Mouse (Mus musculus) ES-E14 (cell line): ENCODE results near the gene Baiap2l2.

Experiments used
- CHD2 ChIP-seq: IDR thresholded peaks from 2 replicates; pipeline ENCODE4 v1.6.1; 2014; ENCODE audit warnings: mild to moderate bottlenecking, low read depth, low read length, inconsistent platforms
- HCFC1 ChIP-seq: IDR thresholded peaks from 2 replicates; pipeline ENCODE4 v1.6.1; 2012; ENCODE audit warnings: low read length, inconsistent platforms, borderline replicate concordance; ENCODE audit not compliant: insufficient read depth
- MAFK ChIP-seq: IDR thresholded peaks from 2 replicates; pipeline ENCODE4 v1.6.1; 2014; ENCODE audit warnings: mild to moderate bottlenecking, low read depth, low read length, inconsistent platforms; ENCODE audit not compliant: insufficient read depth
- ZC3H11A ChIP-seq: IDR thresholded peaks from 2 replicates; pipeline ENCODE4 v1.6.1; 2012; ENCODE audit warnings: low read depth, mild to moderate bottlenecking, inconsistent platforms, low read length, borderline replicate concordance
- ZNF384 ChIP-seq: IDR thresholded peaks from 2 replicates; pipeline ENCODE4 v1.6.1; 2012; ENCODE audit warnings: low read depth, low read length, inconsistent platforms

GRCm38 (mm10) chr15:79223641-79224040 lies 61.7 kb downstream of the Baiap2l2 start:
- TF ChIP-seq HCFC1: no peak
- no peak for TF ChIP-seq ZC3H11A
- no peak for TF ChIP-seq ZNF384
- TF ChIP-seq CHD2: no peak
- no peak for TF ChIP-seq MAFK
